Mouse (Mus musculus): ENCODE results near the gene Styxl1. TPM values are rescaled to one million over a fixed set of nuclear protein-coding genes. Genes with fewer than 3 reads are reported as not detected.

Gene Styxl1
- polyA plus RNA-seq, 1 experiment from 2014 or later: 0.50 TPM

DNA sequence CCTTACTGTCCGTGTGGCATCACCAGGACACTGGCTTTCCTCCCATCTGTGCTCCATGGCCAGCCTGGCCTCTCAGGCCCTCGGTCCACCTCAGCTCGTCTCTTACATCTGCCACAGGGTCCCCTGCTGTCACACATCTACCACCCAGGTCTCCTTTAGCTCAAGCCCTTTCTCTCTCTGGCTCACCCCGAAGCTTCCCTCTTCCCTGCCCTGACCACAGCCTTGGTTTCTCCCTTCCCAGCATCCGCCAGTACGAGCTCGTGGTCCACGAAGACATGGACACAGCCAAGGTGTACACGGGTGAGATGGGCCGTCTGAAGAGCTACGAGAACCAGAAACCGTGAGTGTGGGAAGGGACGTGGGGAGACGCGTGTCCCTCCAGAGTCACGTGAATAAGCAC lies 46.9 kb downstream of the Styxl1 start:
- Histone ChIP-seq H3K4me2 (no peak overlapping the region), H3K36me3 (replicated peaks) (peaks cover 67% of the 10 kb centered on the region), H3K9ac (no peak overlapping the region), H3K4me3 (no peak overlapping the region), H3K27me3 (replicated peaks) (no peaks in the 10 kb centered on the region), H3K4me1 (peaks cover 15% of the 10 kb centered on the region), H3K9me3 (no peaks in the 10 kb centered on the region), H3K27ac (no peak overlapping the region)
- no peak for ATAC-seq (replicated peaks)
- WGBS: 93% methylated on average over 16 of the region's 16 CpGs

DNA sequence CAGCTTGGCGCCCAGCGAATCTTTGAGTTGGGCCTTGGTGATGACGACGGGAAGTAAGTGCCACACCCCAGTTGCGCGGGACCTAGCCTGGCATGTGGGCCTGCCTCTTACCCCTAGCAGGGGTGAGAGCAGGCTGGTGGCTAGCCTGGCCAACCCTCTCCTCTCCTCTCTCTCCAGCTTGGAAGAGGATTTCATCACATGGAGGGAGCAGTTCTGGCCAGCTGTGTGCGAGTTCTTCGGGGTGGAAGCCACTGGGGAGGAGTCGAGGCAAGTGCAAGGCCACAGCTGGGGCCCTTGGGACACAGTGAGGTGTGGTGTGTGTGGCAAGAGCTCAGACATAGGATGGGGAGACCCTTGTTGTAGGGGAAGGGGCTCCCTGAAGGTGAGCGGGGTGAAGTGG lies 47.3 kb downstream of the Styxl1 start:
- no peak overlapping the region for H3K4me3 ChIP-seq
- H3K27ac ChIP-seq: no peak overlapping the region
- H3K4me2 ChIP-seq: no peak overlapping the region
- peaks cover 67% of the 10 kb centered on the region for H3K36me3 ChIP-seq (replicated peaks)
- WGBS: 90% methylated on average over 10 of the region's 10 CpGs
- H3K9ac ChIP-seq: no peak overlapping the region
- ATAC-seq (replicated peaks): no peak
- no peaks in the 10 kb centered on the region for H3K9me3 ChIP-seq
- no peaks in the 10 kb centered on the region for H3K27me3 ChIP-seq (replicated peaks)
- peaks cover 19% of the 10 kb centered on the region for H3K4me1 ChIP-seq

DNA sequence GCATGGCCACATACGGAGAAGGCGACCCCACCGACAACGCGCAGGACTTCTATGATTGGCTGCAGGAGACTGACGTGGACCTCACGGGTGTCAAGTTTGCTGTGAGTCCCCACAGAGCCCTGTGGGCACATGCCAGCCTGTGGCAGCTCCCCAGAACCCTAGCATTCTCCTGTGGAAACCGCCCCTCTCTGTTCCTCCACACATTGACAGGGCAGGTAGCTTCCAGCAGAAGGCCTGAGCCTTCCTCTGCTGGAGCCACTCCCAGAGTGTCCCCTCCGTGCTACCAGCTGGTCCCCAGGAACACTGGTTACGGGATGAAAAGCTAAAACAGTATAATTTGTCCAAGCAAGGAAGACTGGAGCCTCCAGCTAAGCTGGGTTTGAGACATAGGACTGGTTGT lies 47.9 kb downstream of the Styxl1 start:
- H3K9ac ChIP-seq: no peak overlapping the region
- H3K36me3 ChIP-seq (replicated peaks): peaks cover 65% of the 10 kb centered on the region
- no peak for ATAC-seq (replicated peaks)
- no peak overlapping the region for H3K4me3 ChIP-seq
- no peak overlapping the region for H3K27ac ChIP-seq
- H3K4me1 ChIP-seq: peaks cover 26% of the 10 kb centered on the region
- H3K9me3 ChIP-seq: no peaks in the 10 kb centered on the region
- H3K4me2 ChIP-seq: no peak overlapping the region
- 98% methylated on average over 10 of the region's 10 CpGs for WGBS
- no peaks in the 10 kb centered on the region for H3K27me3 ChIP-seq (replicated peaks)

DNA sequence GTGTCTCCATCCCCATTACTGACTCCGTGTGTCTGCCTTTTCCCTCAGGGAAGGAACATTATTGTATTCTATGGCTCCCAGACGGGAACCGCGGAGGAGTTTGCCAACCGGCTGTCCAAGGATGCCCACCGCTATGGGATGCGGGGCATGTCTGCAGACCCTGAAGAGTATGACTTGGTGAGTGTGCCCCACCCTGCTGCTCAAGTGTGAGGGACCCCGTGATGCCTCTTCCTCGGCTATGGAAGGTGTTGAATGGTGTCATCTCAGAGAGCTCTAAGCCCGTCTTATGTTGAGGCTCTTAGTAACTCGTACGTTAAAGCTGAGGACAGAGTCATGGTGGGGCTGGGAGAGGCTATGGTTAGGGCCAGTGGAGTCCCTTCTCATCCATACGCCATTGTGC lies 48.8 kb downstream of the Styxl1 start:
- peaks cover 55% of the 10 kb centered on the region for H3K36me3 ChIP-seq (replicated peaks)
- no peak overlapping the region for H3K9ac ChIP-seq
- H3K27me3 ChIP-seq (replicated peaks): no peaks in the 10 kb centered on the region
- H3K4me1 ChIP-seq: peaks cover 35% of the 10 kb centered on the region
- ATAC-seq (replicated peaks): no peak
- H3K4me3 ChIP-seq: no peak overlapping the region
- 90% methylated on average over 13 of the region's 13 CpGs for WGBS
- H3K9me3 ChIP-seq: no peaks in the 10 kb centered on the region
- no peak overlapping the region for H3K27ac ChIP-seq
- no peak overlapping the region for H3K4me2 ChIP-seq

DNA sequence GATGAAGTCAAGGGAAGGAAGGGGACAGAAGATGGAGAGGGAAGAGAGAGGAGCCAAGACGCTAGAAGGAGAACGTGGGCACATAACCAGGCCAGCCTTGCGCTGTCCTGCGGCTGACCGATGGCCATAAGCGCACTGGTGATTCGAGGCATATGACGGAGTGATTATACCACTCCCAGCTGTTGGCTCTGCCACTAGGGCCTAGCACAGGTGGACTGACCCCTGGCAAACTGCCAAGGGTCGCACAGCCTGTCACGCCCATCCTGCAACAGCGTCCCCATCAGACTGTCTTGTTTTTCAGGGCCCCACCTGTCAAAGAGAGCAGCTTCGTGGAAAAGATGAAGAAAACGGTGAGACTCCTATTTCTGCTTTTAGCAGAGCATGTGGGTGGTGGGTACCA lies 49.8 kb downstream of the Styxl1 start:
- H3K36me3 ChIP-seq (replicated peaks): peaks cover 45% of the 10 kb centered on the region

DNA sequence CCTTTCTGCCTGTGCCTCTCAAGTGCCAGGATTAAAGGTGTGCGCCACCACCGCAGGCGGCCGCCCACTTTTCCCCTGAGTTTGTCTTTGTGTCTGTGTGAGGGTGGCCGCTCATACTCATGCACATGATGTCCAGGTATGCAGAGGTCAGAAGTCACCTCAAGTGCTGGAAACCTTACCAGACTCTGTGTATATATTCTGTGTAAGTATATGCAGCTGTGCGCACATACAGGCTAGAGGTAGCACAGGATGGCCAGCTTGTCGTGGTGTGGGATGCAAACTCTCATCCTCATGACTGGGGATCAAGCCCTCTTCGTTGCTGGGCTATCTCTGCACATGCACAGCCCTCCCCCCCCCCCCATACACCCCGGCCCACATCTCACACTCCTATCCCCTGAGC lies 50.3 kb downstream of the Styxl1 start:
- WGBS: 90% methylated on average over 9 of the region's 9 CpGs
- Histone ChIP-seq H3K27me3 (replicated peaks) (no peaks in the 10 kb centered on the region), H3K4me3 (no peak overlapping the region), H3K9me3 (no peaks in the 10 kb centered on the region), H3K4me1 (peaks cover 37% of the 10 kb centered on the region), H3K9ac (no peak overlapping the region), H3K4me2 (no peak overlapping the region), H3K27ac (no peak overlapping the region), H3K36me3 (replicated peaks) (peaks cover 41% of the 10 kb centered on the region)
- ATAC-seq (replicated peaks): no peak

More for the DNA sequence above, 49.8 kb downstream of the Styxl1 start:
- Histone ChIP-seq H3K27me3 (replicated peaks) (no peaks in the 10 kb centered on the region), H3K9me3 (no peaks in the 10 kb centered on the region), H3K27ac (no peak overlapping the region), H3K4me1 (peaks cover 37% of the 10 kb centered on the region), H3K9ac (no peak overlapping the region), H3K4me2 (no peak overlapping the region), H3K4me3 (no peak overlapping the region)
- WGBS: 95% methylated on average over 13 of the region's 13 CpGs
- no peak for ATAC-seq (replicated peaks)

DNA sequence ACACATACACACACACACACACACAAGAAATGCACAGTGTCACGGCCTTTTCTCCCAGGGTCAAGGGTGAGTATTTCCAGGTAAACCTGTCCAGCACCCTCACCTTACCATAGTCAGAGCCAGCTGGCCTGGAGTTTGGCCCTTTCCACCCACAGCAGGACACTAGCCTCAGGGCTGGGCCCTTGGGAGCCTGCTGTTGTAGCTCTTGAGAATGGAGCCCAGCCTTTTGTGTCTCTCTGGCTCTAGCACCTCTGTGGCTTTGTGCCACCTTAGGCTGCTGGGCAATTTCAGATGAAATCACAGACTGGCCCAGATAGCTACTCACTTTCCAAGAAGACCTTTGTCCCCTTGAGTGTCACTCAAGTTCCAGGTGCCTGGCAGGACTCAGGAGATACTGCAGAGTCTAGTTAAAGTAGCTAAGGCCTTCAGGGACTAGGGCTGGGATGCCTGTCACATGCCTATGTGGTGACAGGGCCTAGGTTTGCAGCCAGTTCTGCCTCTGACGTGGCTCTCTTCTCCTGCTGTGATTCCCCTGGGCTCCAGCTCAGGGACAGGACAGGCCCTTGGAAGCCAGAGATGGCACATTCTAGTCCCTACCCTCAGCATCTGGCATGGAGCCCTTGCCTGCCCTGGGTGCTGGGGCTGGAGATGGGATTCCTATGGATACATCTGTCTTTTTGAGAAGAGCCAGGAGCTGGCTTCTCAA lies 51.4 kb downstream of the Styxl1 start:
- Histone ChIP-seq H3K4me2 (peak overlapping the region; percentile 47; the same call in 1 of the 2 replicates), H3K4me3 (no peak overlapping the region), H3K27me3 (replicated peaks) (no peaks in the 10 kb centered on the region), H3K4me1 (peaks cover 37% of the 10 kb centered on the region), H3K27ac (peak overlapping the region; percentile 84), H3K36me3 (replicated peaks) (peaks cover 31% of the 10 kb centered on the region), H3K9me3 (no peaks in the 10 kb centered on the region), H3K9ac (no peak overlapping the region)
- 55% methylated on average over 2 of the region's 2 CpGs for WGBS
- ATAC-seq (replicated peaks): no peak

DNA sequence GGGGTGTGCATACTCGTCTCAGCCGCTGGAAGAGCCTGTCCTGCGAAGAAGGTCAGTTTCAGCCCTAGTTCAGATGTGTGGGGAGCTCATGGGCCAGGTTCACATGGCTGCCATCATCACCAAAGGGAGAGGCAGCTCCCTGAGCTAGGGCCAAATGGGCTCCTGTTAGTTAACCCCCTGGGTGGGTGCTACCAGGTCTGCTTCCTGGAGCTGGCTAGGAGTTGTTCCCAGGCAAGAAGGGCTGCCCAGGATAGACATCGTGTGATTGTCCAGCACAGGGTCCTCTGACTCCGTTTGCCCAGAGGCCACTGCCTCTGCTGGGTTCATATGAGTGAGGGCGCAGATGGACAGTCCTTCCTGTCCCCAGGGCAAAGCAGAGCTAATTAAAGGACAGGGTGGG lies 52.2 kb downstream of the Styxl1 start:
- H3K27me3 ChIP-seq (replicated peaks): no peaks in the 10 kb centered on the region
- no peaks in the 10 kb centered on the region for H3K9me3 ChIP-seq
- peaks cover 24% of the 10 kb centered on the region for H3K36me3 ChIP-seq (replicated peaks)
- H3K4me2 ChIP-seq: peak overlapping the region; percentile 47
- WGBS: 24% methylated on average over 6 of the region's 6 CpGs
- H3K9ac ChIP-seq: peak overlapping the region; percentile 3; the same call in 1 of the 2 replicates
- H3K27ac ChIP-seq: peak overlapping the region; percentile 84
- no peak for ATAC-seq (replicated peaks)
- H3K4me1 ChIP-seq: peaks cover 37% of the 10 kb centered on the region
- H3K4me3 ChIP-seq: peak overlapping the region; percentile 20

DNA sequence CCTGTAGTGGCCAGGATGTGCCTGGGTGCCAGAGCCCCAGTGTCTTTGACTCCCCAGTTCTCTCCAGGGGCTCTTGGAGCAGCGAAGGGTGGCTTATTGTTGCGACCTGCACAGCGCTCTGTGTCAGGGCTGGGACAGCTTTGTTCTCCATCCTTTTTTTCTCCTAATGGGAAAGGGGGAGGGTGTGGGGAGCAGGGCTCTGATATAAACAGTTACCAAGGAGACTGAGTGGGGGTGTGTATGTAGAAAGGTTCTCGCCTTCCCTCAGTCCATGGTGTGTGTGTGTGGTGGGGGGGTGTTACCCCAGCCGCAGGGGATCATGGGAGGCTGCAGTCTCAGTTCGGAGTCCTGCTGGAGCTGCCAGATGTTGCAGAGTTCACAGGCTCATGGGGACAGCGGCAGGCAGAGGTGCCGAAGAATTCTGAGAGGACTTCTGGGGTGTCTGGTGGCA lies 52.8 kb downstream of the Styxl1 start:
- Histone ChIP-seq H3K4me3 (peak overlapping the region; percentile 20), H3K4me2 (peak overlapping the region; percentile 47), H3K27ac (peak overlapping the region; percentile 84), H3K4me1 (peaks cover 37% of the 10 kb centered on the region), H3K27me3 (replicated peaks) (no peaks in the 10 kb centered on the region), H3K36me3 (replicated peaks) (peaks cover 18% of the 10 kb centered on the region), H3K9me3 (no peaks in the 10 kb centered on the region), H3K9ac (peak overlapping the region; percentile 15; the same call in 1 of the 2 replicates)
- under 1% methylated on average over 8 of the region's 8 CpGs for WGBS
- ATAC-seq (replicated peaks): peak; percentile 88

DNA sequence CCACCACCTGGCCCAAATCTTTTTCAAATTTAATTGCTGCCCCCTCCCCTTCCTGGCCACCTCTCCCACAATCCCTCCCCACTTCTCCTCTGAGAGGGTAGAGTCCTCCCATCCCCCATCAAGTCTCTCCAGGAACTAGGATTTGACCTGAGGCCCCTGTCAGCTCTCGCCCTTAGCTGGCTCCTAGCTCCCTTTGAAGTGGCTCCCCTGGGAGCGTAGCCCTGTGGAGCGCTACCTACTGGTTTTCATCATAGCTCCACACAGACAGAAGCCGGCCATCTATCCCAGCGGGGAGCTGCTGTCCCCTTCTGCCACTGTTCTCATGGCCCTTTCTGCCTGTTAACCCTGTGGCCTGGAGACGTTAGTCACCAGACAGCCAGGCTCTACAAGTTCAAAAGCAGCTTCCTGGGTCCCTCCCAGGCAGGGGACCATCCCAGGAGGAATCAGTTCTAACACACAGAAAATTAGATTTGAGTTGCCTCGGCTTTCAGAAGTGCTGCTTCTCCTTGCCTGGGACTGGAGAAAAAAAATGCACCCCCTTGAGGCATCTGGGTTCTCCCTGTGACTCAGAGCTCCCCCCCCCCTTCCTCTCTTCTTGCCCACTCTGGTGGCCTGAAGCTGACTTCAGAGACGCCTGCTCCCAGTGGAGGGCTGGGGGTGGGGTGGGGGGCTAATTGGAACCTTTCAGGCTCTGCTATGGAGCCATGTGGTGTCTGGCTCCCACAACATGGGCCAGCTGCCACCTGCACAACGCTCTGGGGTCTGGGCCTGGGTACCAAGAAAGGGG lies 53.5 kb downstream of the Styxl1 start:
- H3K4me3 ChIP-seq: no peak overlapping the region
- 10% methylated on average over 9 of the region's 9 CpGs for WGBS
- H3K4me1 ChIP-seq: peaks cover 37% of the 10 kb centered on the region
- H3K27me3 ChIP-seq (replicated peaks): no peaks in the 10 kb centered on the region
- peaks cover 12% of the 10 kb centered on the region; the same call in 1 of the 2 replicates for H3K36me3 ChIP-seq (replicated peaks)
- H3K9ac ChIP-seq: peak overlapping the region; percentile 15; the same call in 1 of the 2 replicates
- H3K4me2 ChIP-seq: peak overlapping the region; percentile 47
- ATAC-seq (replicated peaks): peak; percentile 71
- peak overlapping the region; percentile 84 for H3K27ac ChIP-seq
- no peaks in the 10 kb centered on the region for H3K9me3 ChIP-seq

DNA sequence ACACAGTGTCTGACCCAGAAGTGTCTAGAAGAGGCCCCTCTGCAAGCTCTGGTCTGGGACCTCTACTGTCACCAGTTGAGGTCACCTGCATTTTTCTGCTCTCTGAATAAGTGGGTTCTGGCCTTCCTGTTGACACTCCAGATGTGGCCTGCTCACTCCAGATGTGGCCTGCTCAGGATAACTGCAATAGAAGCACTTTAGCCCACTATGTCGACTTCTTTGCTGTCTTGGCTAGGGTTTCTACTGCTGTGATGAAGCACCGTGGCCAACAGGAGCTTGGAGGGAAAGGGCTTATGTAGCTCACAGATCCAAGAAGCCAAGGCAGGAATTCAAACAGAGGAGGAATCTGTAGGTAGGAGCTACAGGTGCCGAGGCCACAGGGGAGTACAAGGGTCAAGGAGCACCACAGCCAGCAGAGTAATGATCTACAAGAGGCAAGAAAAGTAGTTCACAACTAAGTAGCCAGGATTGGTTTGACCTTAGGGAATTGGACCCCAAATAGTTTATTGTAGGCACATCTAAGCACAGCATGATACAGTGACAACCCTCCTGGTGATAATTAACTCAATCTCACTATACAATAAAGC lies 54.9 kb downstream of the Styxl1 start:
- ATAC-seq (replicated peaks): no peak
- no peaks in the 10 kb centered on the region for H3K27me3 ChIP-seq (replicated peaks)
- no peak overlapping the region for H3K9ac ChIP-seq
- 0 out of 2 replicates have a peak, but pooled peaks cover 2% of the 10 kb centered on the region for H3K36me3 ChIP-seq (replicated peaks)
- no peak overlapping the region for H3K27ac ChIP-seq
- peaks cover 37% of the 10 kb centered on the region for H3K4me1 ChIP-seq
- no peak overlapping the region for H3K4me2 ChIP-seq
- H3K9me3 ChIP-seq: no peaks in the 10 kb centered on the region
- 78% methylated on average over 3 of the region's 3 CpGs for WGBS
- no peak overlapping the region for H3K4me3 ChIP-seq

DNA sequence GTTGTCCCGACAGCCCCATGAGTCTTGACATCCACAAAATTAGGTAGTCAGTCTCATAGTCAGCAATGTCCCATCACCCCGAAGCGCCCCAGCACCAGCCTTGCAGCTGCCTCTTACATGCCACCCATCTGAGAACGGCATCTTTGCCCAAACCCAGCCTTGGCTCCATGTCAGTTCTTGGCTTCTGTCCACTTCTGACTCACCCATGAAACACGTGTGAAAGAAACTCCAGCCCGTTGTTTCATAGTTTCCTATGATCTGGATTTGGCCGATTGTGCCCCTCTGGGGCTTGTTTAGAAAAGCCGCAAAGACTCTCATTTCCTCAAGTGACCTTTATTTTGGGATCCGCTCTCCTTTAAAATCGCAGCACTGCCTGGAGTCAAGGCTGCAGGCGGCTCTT lies 56.1 kb downstream of the Styxl1 start:
- Histone ChIP-seq H3K4me3 (no peak overlapping the region), H3K27ac (no peak overlapping the region), H3K4me2 (no peak overlapping the region), H3K27me3 (replicated peaks) (no peaks in the 10 kb centered on the region), H3K4me1 (peaks cover 30% of the 10 kb centered on the region), H3K36me3 (replicated peaks) (peaks cover 2% of the 10 kb centered on the region; the same call in 1 of the 2 replicates), H3K9ac (no peak overlapping the region), H3K9me3 (no peaks in the 10 kb centered on the region)
- ATAC-seq (replicated peaks): no peak
- WGBS: 77% methylated on average over 11 of the region's 11 CpGs

Data from midbrain, embryonic 15.5 days (tissue).